Mouse (Mus musculus) ES-Bruce4 (cell line): ENCODE measurements at regions not wholly inside any gene's neighbourhood (a gene's known extent, or its start where the extent isn't known, plus 50 kb on each side); places are given as distances from the start of the nearest gene placed in this dataset.

Source experiments
- H3K27ac ChIP-seq: 2 replicates; pipeline ENCODE4 v1.5.1; 2012; ENCODE audit warnings: low read length, inconsistent platforms; ENCODE audit not compliant: insufficient read depth
- H3K27me3 ChIP-seq: 2 replicates; pipeline ENCODE4 v1.6.1; 2012; ENCODE audit warnings: mild to moderate bottlenecking, low read length, inconsistent platforms; ENCODE audit not compliant: control insufficient read depth, poor library complexity, insufficient read depth, severe bottlenecking
- H3K36me3 ChIP-seq: 2 replicates; pipeline ENCODE4 v1.6.1; 2012; ENCODE audit warnings: inconsistent platforms, mild to moderate bottlenecking, low read length, moderate library complexity; ENCODE audit not compliant: control insufficient read depth, poor library complexity, insufficient read depth, severe bottlenecking
- H3K4me1 ChIP-seq: one replicate; pipeline ENCODE4 v1.8.1; 2011; ENCODE audit warnings: low read length; ENCODE audit not compliant: control insufficient read depth, insufficient read depth
- H3K4me3 ChIP-seq: 2 replicates; pipeline ENCODE4 v1.5.1; 2011; ENCODE audit warnings: low read depth, mild to moderate bottlenecking, low read length
- H3K9ac ChIP-seq: 2 replicates; pipeline ENCODE4 v1.6.1; 2012; ENCODE audit warnings: low read depth, mild to moderate bottlenecking, inconsistent platforms; ENCODE audit not compliant: poor library complexity, severe bottlenecking
- H3K9me3 ChIP-seq: replicated peaks from 2 replicates; pipeline ENCODE4 v1.6.1; 2012; ENCODE audit warnings: mild to moderate bottlenecking, low read length, inconsistent platforms; ENCODE audit not compliant: control insufficient read depth, poor library complexity, insufficient read depth, severe bottlenecking
- CTCF ChIP-seq: IDR thresholded peaks from one replicate; pipeline ENCODE4 v1.8.1; 2011; ENCODE audit warnings: low read depth, low read length
- EP300 ChIP-seq: IDR thresholded peaks from 2 replicates; pipeline ENCODE4 v1.6.1; 2011; ENCODE audit warnings: low read depth, low read length; ENCODE audit not compliant: insufficient read depth
- POLR2A ChIP-seq: IDR thresholded peaks from one replicate; pipeline ENCODE4 v1.8.1; 2011; ENCODE audit warnings: low read length; ENCODE audit not compliant: insufficient read depth

DNA sequence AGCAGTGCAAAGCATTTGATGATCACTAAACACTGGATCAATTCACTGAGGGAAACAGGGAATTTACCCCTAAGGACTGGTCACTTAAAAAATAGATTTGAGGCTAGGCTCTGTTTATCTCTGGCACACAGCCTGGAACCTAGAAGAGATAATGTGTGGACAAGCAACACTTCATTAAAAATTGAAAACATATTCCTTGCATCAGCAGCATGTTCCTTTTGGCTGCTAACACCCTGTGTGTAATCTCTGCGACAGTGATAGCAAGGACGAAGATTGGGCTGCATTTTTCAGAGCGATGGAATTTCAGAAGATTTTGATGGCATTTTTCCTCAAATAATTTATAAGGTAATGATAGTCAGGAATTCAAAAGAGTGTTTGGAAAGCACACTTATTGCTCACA is 310.9 kb downstream of the Nova1 start:
- H3K36me3 ChIP-seq = no peaks in the 10 kb centered on the region
- TF ChIP-seq CTCF (no peak), POLR2A (no peak), EP300 (no peak)
- no peak overlapping the region for H3K9ac ChIP-seq
- H3K27ac ChIP-seq = no peak overlapping the region
- H3K4me3 ChIP-seq = no peak overlapping the region
- H3K27me3 ChIP-seq = no peaks in the 10 kb centered on the region
- 0 out of 2 replicates have a peak, but pooled peaks cover 3% of the 10 kb centered on the region for H3K9me3 ChIP-seq
- H3K4me1 ChIP-seq = no peaks in the 10 kb centered on the region

DNA sequence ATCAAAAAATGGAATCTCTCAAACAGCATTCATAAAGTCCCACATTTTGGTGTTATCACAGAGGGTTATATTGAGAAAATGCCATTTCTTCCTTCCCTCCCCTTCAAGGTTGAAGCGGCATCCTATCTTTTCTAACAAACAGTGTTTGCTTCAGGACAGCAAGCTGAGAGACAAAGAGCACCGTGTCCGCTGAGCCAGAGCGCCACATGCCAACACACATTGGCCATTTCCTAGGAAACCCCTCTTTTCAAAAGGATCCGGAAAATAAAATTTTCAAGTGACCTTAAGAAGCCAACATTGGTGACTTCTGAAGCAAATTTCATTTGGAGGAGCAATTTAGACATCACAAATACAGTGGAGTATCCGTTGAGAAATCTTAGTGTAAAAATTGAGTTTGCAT is 326.3 kb downstream of the Nova1 start:
- H3K27ac ChIP-seq = no peak overlapping the region
- H3K36me3 ChIP-seq = no peaks in the 10 kb centered on the region

DNA sequence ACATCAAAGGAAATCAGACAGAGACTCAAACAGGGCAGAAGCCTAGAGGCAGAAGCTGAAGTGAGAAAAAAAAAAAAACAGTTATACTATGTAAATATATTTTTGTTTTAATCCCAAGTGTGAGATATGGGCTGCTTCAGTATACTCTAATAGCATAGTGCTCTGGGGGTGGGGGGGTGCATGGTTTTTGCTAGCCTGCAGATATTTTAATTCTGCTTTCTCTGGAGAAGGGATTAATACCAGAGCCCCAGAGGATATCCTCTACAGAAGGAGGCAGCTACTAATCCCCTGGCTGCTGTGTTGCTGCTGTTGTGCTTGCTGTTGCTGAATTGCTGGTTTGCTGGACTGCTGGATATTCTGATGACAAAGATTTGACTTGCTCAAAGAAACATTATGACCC is 367.8 kb downstream of the Nova1 start:
- TF ChIP-seq CTCF (no peak), EP300 (no peak), POLR2A (no peak)
- H3K27ac ChIP-seq = no peak overlapping the region

More for the DNA sequence above, 326.3 kb downstream of the Nova1 start:
- Histone ChIP-seq H3K9ac (no peak overlapping the region), H3K4me1 (no peaks in the 10 kb centered on the region), H3K9me3 (no peaks in the 10 kb centered on the region), H3K4me3 (no peak overlapping the region), H3K27me3 (no peaks in the 10 kb centered on the region)
- TF ChIP-seq CTCF = no peak
- TF ChIP-seq POLR2A = no peak
- TF ChIP-seq EP300 = no peak

DNA sequence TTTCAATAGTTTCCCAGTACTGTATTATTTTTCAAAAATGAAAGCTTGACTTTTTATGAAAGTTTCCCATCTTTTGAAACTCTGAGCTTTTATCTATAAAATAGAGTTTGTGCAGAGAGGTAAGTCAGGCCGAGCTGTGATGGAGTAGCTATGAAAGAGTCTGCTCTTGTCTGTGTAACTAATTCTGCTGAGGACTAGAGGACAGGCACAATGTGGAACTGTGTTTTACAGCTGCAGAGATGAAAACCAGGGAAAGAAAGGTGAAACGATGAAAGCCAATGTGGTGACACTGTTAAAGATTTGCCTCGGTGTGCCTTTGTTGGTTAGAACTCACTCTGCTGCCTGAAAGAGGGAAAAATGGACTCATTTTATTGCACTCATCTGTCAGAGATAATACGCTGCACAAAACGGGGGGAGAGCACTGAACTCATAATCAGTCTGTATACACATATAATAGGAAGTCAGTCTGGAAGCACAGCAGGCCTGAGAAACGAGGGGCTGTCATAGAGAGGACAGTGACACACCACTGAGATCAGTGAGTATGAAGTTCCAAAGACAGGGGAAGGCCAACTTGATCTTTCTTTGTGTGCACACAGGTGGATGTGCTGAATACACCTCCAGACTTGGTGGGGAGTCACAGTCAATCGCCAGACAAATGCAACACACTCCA is 373.9 kb downstream of the Nova1 start:
- no peak overlapping the region for H3K9ac ChIP-seq
- TF ChIP-seq CTCF = no peak
- TF ChIP-seq EP300 = no peak
- TF ChIP-seq POLR2A = no peak
- no peaks in the 10 kb centered on the region for H3K36me3 ChIP-seq
- no peaks in the 10 kb centered on the region for H3K27me3 ChIP-seq
- no peak overlapping the region for H3K4me3 ChIP-seq
- H3K4me1 ChIP-seq = no peaks in the 10 kb centered on the region
- H3K27ac ChIP-seq = no peak overlapping the region
- no peaks in the 10 kb centered on the region for H3K9me3 ChIP-seq

More for the DNA sequence above, 367.8 kb downstream of the Nova1 start:
- no peaks in the 10 kb centered on the region for H3K27me3 ChIP-seq
- H3K4me1 ChIP-seq = no peaks in the 10 kb centered on the region
- no peak overlapping the region for H3K4me3 ChIP-seq
- no peak overlapping the region for H3K9ac ChIP-seq
- no peaks in the 10 kb centered on the region for H3K36me3 ChIP-seq
- no peaks in the 10 kb centered on the region for H3K9me3 ChIP-seq

DNA sequence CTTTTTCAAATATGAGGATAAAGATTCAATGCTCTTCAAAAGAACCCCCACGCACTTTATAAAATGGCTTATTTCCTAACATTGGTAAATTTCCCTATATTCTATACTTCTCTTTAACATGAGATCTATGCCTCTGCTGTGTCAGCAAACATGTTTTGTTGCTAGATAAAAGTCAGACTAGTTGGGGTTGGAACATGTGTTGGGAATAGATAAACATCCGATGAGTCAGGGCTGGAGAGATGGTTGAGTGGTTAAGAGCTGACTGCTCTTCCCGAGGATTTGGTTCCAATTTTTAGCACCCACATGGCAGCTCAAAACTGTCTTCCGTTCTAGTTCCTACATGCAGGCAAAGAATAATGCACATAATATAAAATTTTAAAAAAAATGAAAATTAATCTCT is 399.1 kb downstream of the Nova1 start:
- TF ChIP-seq POLR2A = no peak
- no peak for TF ChIP-seq CTCF
- TF ChIP-seq EP300 = no peak
- Histone ChIP-seq H3K4me3 (no peak overlapping the region), H3K9me3 (no peaks in the 10 kb centered on the region), H3K36me3 (no peaks in the 10 kb centered on the region), H3K4me1 (no peaks in the 10 kb centered on the region), H3K27ac (no peak overlapping the region), H3K9ac (no peak overlapping the region), H3K27me3 (no peaks in the 10 kb centered on the region)

DNA sequence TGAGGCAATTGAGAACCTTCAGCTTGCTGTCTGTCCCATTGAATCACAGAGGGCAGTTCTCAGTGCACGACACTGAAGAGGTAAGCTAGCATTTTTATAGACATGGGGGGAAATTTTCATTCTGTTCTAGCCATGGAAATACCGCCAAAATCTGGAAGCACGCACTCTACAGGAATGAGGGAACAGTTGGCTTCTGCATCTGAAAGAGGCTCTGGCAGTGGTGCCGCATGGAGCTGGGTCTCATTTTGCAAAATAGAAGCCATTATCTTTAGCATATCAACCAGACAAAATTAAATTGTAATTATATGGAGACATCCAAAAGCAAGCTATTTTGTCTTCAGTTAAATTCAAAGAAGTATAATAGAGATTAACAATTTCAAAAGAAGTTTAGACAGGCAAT is 399.7 kb downstream of the Nova1 start:
- no peaks in the 10 kb centered on the region for H3K36me3 ChIP-seq
- H3K9me3 ChIP-seq = no peaks in the 10 kb centered on the region
- H3K4me1 ChIP-seq = no peaks in the 10 kb centered on the region
- no peaks in the 10 kb centered on the region for H3K27me3 ChIP-seq
- TF ChIP-seq CTCF (no peak), EP300 (no peak), POLR2A (no peak)
- H3K27ac ChIP-seq = no peak overlapping the region
- H3K4me3 ChIP-seq = no peak overlapping the region
- no peak overlapping the region for H3K9ac ChIP-seq
